Mouse (Mus musculus) common myeloid progenitor, adult 5-6 weeks (primary cell): ENCODE data around the gene Gpr18. TPM values are rescaled to one million over a fixed set of nuclear protein-coding genes. Genes with fewer than 3 reads are reported as not detected.

Experiments
- ATAC-seq: replicated peaks from 2 replicates; pipeline ENCODE4 v1.8.0; 2016; ENCODE audit warnings: low read depth, mild to moderate bottlenecking, moderate TSS enrichment, inconsistent platforms; ENCODE audit not compliant: poor library complexity, severe bottlenecking
- total RNA-seq: library from RNA; stranded (forward); fragments of 200-1000, 187-1606 nt; gene quantifications from 2 replicates; pipeline ENCODE4 v1.2.3, GENCODE M21; 2017

Gene Gpr18
- total RNA-seq, 1 experiment from 2014 or later, result 3.7 TPM

- peak; percentile 31 for ATAC-seq
These were observed 13.0 kb upstream of the Gpr18 start for GRCm38 (mm10) chr14:121928375-121929137.

GRCm38 (mm10) chr14:121927451-121927850 is 11.9 kb upstream of the Gpr18 start:
- ATAC-seq, result no peak

DNA sequence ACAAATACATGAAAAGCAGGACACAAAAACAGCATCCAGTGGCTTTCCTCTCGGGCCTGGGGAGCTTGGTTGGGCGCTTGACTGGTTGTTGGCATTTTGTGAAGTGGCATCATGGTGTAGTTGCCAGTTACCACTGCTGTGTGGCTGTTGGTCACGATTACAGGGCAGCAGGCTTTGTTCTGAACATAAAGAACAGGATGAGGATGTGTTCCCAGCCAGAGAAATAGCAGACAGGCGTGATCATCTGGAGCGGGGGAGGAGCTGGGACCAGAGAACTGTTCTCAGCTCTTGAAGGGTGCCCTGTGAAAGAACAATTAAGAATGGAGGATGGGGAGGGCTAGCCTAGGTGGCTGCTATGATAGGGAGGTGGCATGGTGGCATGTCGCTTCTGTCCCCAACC is 11.3 kb upstream of the Gpr18 start:
- no peak for ATAC-seq

- ATAC-seq, result no peak
These were observed 9.3 kb upstream of the Gpr18 start for GRCm38 (mm10) chr14:121924876-121925275.

- ATAC-seq, result no peak
These were observed 7.2 kb upstream of the Gpr18 start for GRCm38 (mm10) chr14:121922731-121923130.

DNA sequence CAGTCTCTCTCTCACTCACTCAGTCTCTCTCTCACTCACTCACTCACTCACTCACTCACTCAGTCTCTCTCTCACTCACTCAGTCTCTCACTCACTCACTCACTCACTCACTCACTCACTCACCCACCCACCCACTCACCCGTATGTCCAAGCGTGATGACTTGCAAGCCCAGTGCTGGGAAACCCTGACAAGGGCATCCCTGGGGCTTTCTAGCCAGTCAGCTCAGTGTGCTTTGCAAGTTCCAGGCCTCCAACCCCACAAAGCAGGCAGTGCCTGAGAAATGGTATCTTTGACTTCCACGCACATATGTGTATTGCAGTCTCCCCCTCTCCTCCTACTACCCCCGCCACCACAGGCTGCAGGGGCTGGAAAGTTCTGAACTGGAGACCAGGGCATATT is 6.4 kb upstream of the Gpr18 start:
- no peak for ATAC-seq

DNA sequence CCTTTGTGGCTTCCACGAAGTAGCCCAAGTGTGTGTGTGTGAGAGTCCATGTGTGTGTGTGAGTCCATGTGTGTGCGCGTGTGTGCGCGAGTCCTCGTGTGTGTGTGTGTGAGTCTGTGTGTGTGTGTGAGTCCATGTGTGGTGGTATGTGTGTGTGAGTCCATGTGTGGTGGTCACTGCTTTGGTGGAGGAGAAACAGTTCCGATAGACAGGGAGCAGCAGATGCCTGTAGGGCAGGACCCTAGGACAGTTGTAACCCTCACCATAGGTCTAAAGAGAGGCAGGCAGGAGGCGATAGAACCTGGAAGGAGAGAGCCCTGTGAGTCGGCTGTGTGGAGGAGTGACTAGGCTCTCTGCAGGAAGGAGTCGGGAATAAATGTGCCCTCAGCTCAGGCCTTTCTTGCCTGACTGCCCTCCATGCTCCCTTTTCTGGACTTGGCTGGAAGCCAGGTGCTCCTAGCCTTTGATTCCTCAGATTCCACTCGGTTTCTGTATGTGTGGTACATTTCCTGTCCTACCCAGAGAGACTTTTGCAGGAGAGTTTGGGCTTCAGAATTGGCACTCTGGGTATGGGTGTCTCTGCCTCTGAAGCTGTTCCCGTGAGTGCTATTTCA is 5.0 kb upstream of the Gpr18 start:
- ATAC-seq, result no peak

GRCm38 (mm10) chr14:121919752-121920151 is 4.2 kb upstream of the Gpr18 start:
- 0 out of 2 replicates have a peak, but pooled peaks have one; percentile 30 for ATAC-seq

GRCm38 (mm10) chr14:121918266-121918665 is 2.7 kb upstream of the Gpr18 start:
- ATAC-seq, result no peak

DNA sequence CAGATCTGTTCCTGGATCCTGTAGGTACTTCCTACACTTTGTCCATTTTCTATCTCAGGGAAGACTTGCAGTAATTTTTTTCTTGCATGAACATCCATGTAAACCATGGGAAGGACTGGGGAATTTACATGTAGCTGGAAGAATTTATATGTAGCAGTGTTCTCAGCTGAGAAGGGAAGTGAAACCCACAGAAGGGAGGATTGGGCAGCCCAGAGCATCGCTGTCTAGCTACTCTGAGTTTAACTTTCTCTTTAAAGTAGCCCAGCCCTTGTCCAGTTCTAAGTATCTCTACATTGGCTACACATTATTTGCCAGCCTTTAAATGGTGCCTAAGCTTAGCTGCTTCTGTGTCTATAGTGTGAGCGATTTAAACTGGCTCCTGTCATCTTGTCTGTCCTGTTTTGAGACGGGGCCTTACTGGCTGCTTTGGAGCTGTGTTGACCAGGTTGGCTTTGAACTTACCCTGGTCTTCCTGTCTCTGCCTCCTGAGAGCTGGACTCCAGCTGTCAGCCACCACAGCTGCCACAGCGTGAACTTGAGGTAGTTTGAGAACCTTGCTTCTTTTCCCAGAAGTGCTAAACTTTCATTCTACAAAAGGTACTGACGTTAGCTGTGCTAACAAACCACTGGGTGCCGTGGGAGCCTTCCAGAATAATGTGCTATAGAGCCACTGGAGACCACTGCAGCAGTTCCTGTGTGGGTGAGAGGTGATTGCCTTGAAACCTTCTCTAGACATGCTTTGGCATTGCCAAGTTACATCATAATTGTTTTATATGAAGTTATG is 922 bp upstream of the Gpr18 start:
- ATAC-seq, result peak; percentile 64

DNA sequence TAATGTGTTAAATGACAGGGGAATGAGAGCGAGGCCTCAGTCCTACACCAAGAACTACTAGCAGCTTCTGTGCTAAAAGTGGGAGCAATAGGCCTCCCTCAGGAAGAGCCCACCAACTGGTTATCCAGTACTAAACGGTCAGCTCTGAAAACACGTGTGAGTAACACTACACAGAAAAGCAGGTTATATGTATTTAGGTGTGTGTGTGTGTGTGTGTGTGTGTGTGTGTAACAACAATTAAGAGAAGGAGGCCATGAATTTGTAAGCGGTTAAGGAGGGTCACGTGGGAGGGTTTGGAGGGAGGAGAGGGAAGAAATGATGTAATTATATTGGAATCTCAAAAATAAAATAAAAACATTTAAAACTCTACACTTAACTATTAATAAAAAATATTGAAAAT is 438 bp downstream of the Gpr18 start:
- ATAC-seq, result no peak

DNA sequence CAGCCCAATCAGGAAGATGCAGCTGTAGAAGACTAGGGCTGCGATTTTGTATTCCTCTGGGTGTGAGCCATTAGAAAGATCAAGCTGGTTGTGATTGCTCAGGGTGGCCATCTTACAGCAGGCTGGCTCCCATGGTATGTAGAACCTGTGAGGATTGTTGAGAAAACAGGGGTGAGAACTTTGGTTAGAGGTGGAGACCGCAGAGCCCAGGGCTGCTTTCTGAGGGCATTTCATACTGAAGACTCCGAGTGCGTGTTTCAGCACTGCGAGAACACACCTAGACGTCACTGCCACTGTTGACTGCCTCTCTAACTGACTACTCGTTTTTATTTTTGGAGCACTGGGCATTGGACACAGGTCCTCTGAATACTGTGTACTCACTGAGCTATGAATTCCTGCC is 3.1 kb downstream of the Gpr18 start:
- ATAC-seq, result no peak

- ATAC-seq, result no peak
These were observed 5.7 kb downstream of the Gpr18 start for GRCm38 (mm10) chr14:121909868-121910267.

GRCm38 (mm10) chr14:121906992-121907681 is 8.4 kb downstream of the Gpr18 start:
- ATAC-seq, result no peak

GRCm38 (mm10) chr14:121906341-121906991 is 9.1 kb downstream of the Gpr18 start:
- ATAC-seq, result peak; percentile 31; the same call in 1 of the 2 replicates

GRCm38 (mm10) chr14:121904754-121905153 is 10.8 kb downstream of the Gpr18 start:
- ATAC-seq, result peak; percentile 21

DNA sequence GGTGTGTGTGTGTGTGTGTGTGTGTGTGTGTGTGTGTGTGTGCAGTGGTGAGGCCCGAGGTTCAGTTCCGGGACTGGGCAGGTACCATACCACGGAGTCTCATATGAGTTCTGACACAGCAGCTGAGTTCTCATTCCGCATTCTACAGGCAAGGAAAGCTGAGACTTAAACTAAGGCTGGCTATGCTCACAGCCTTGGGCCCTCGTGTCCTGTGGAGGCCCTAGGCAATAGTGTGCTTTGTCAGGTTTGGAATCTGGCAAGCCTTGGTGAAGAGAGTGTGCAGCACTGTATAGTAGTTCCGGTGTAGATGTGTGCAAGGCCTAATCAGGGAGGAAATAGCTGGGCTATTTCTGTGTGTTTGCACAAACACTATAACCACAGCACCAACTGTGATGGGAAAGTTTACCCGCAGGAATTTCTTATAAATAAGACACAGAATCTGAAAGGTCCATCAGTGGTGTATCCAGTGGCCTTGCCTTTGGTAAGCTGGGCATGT is 12.2 kb downstream of the Gpr18 start:
- peak; percentile 36 for ATAC-seq

DNA sequence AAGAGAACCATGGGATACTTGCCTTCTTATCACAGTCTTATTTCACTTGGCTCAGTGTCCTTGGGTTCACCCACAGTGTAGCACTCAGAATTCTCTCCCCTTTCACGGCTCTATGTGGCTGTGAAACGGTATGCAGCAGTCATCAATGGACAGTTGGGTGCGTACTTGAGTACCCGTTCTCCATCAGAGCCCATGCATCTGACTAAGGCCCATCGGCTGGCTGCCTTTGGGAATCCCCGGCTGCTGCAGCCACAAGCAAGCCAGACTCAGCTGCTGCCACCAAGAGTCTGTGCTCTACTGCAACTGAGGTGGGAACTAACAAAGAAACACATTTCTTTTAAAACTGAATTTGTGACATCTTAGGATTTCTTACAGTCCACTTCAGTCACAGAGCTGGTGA is 14.1 kb downstream of the Gpr18 start:
- ATAC-seq, result no peak

DNA sequence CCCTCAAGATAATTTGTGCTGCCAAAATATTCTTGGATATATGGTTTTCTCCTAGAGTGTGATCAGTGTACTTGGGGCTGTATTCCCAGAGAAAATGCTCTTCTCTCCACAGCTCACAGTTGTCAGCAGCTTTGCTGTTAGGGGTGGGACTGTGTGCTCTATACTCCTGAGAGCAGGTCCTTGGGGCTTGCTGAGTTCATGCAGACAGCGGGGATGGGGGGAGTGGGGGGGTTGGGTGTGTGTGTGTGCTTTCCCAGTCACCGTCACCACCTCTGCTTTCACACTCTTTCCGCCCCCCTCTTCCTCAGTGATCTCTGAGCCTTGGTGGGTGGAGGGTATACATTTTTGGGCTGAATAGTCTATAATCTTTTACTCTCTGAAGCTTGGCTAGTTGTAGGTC is 16.5 kb downstream of the Gpr18 start:
- ATAC-seq, result no peak

- peak; percentile 79 for ATAC-seq
These were observed 17.1 kb downstream of the Gpr18 start for GRCm38 (mm10) chr14:121898509-121898908.
